Mouse (Mus musculus): ENCODE results near the gene Tbpl2. TPM values are rescaled to one million over a fixed set of nuclear protein-coding genes. Genes with fewer than 3 reads are reported as not detected.

Tbpl2 gene
- total RNA-seq (2021) = not detected

DNA sequence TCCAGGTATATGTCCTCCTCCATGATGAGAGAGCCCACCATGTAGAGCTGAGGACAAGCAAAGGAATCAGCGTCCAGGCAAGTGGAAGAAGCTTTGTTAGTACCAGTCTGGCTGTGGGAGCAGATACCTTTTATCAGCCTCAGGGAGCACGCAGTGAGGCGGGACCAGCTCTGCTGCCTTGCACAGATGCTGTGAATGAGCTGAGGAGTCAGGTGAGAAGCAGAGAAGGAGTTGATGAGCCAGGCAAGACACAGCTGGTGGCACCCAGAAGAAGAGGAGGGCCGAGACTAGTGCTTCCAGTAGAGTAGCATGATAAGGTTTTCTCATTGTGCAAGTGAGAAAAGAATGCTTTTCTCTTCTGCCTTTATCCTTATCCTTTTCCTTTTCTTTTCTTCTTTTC, at the start of gene Tbpl2:
Gene Tbpl2 (minus strand): TSS at position 101 of the 400 bp plus-strand sequence.
- intact Hi-C loops (cut with DNase I) = no loop called here
- no peak for DNase-seq (ENCODE audit: low spot score in 2 of 2)

GRCm38 (mm10) chr2:24134373-24134772, 38.0 kb upstream of the Tbpl2 start:
- intact Hi-C loops (cut with DNase I) = no loop called here
- no peak for DNase-seq (ENCODE audit: low spot score in 2 of 2)

DNA sequence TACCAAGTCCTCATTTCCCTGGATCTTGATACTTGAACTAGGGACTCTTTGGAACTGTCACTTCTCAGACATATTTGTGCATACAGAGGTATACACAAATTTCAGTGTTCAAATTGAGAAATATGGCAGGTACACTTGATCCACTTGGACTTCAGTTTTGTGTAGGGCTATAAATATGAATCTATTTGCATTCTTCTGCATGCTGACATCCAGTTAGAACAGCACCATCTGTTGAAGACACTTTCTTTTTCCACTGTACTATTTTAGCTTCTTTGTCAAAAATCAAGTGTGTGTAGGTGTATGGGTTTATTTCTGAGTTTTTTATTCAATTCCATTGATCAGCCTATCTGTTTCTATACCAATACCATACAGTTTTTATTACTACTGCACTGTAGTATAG, 12.7 kb upstream of the Tbpl2 start:
- DNase-seq (ENCODE audit: low spot score in 2 of 2) = no peak
- intact Hi-C loops (cut with DNase I) = no loop called here

- no peak for DNase-seq (ENCODE audit: low spot score in 2 of 2)
- intact Hi-C loops (cut with DNase I) = no loop called here
Observed at GRCm38 (mm10) chr2:24103619-24104289, 7.4 kb upstream of the Tbpl2 start.

DNA sequence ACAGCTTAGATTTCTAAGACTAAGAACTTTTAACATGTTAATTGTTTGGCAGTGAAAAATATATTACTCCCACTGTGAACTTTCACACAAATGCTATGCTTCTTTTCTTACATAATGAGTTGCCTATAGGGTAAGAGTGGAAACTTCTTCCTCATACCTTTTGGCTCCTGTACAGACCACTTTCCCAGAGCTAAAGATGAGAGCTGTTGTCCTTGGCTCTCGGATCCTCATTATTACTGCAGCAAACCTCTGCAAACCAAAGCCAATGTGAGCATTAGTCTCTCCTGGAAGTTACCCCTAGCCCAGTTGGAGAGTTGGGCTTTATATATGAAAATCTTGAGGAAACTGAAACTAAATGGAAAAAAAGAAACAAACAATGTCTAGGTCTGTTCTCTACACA, 5.5 kb downstream of the Tbpl2 start:
- no peak for DNase-seq (ENCODE audit: low spot score in 2 of 2)
- intact Hi-C loops (cut with DNase I) = no loop called here

DNA sequence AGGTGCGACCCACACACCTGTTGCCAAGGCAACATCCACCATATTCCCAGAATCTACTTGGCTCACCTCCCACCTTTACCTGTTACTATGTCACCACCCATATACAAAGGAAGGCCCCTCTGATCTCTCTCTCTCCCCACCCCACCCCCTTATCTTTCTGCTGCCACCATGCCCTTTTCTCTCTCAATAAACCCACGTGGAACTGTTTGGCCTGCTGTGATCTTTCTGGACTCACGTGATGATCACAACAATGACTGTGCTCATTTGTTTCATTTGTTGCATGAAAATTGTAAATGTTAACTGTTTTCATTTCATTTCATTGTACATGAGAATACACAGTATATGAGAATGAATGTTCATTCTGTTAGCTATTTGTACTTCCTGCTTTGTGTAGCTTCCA, 45.9 kb downstream of the Tbpl2 start:
- DNase-seq (ENCODE audit: low spot score in 2 of 2) = no peak
- intact Hi-C loops (cut with DNase I) = no loop called here

DNA sequence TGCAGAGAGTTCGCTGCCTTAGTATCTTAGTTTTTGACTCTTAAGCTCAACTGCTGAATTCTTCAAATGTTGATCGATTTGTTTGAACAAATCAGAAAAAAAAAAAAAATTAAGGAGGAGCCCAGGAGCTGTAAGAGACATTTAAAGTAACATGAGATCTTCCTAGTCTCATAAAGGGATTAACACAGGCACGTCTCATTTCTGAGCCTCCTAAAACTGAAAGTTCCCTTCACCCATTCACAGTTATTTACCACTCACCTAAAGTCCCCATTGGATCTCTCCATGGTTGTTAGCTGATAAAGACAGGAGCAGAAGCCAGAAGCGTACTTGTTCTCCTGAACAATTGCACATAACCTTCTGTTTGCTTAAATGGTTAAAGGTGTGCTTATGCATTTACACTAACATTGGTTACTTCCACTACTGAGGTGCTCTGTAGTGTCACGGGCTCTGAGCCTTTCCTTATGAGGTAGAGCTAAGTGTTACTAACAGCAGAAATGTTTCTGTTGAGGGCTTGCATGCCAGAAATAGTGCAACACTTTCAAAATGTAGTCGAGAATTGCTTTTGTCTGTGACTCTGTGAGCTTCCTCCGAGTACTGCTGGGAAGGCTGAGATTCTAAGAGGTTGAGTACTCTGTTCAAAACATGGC, 46.9 kb downstream of the Tbpl2 start, which contains the start of gene Hnmt:
Gene Hnmt (minus strand): TSS at position 51 of the 647 bp plus-strand sequence.
- intact Hi-C loops (cut with DNase I) = no loop called here
- no peak for DNase-seq (ENCODE audit: low spot score in 2 of 2)

DNA sequence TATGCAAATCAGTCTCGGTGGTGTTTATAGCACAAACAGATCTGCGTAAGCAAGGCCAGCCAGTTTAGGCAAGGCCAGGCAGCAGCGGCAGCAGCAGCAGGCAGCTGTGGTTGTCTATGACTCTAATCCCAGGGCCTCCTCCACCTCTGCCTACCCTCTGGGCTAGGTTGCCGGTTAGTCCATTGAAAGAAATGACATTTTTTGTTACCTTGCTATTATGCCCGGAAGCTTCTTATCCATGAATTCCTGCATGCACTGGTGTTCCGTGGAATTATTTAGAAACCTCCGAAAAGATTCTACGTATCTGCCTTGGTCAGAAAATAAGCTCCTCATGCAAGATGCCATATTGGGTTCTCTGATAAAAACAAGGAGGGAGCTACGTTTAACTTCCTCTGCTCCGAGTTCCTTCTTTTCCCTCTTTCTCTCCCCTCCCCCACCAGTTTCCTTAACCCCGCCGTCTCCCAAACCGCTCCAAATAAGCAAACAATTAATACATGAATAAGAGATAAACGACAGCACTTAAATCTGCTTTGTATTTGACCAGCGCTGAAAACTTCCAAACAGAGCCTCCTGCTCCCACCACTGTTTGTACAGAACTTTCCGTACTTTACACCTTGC, 47.8 kb downstream of the Tbpl2 start:
- peak; percentile 55 for DNase-seq (ENCODE audit: low spot score in 2 of 2)
- intact Hi-C loops (cut with DNase I) = no loop called here

DNA sequence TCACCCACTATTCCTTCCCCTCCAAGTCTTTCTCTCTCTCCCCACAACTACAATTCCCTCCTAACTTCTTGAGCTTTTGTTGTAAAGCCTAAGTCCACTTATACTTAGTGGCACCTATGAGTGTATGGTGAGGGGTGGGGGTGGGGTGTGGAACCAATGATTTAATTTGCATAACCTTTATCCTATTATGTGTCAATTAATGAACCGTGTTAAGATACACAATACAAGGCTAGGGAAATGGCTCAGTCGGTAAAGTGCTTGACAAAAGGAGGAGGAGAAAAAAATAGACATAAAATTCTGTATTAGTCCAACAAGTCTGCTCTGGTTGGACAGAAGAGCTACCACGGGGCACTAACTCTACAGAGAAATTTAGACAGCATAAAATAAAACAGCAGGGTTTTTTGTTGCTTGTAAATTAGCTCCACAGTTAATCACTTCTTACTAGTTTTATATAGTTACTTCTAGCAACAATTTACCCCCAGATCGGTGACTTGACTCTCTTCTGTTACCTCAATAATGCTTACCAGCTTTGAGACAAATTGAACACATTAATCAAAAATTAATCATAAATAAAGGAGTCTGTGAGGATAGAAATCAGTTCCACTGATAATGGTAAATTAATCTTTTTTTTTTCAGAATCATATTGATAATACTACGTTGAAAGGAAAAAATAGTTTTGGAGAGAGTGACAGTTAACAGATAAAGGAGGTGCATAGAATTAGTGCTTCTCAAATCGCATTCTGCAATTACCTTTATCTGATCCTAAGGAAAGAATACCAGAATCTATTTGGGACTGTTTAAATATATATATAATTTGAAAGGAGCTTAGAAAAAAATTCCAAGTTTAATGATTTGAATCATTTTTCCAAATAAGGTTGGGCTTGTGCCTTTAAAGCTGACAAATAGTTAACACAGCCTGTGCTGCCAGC, 48.6 kb downstream of the Tbpl2 start:
- intact Hi-C loops (cut with DNase I) = no loop called here
- DNase-seq (ENCODE audit: low spot score in 2 of 2) = no peak

DNA sequence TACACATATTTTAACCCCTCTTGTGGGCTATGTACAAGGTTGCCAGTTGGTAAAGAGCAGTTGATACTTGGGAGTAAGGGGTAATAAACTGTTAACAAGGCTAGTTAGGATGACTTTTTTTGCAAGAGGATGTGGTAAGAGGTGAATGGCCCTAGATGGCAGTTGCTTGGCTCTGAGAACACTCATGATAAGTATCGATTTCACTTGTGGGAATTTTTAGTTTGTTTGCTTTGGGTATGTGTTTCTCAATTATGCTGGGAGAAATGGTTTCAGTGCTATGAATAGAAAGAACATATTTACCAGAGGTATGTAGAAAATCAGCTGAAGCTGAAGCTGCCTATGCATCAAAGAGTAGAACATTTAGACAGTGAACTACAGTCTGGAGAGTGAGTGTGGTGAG, 53.5 kb downstream of the Tbpl2 start:
- DNase-seq (ENCODE audit: low spot score in 2 of 2) = no peak
- intact Hi-C loops (cut with DNase I) = no loop called here

GRCm38 (mm10) chr2:24040531-24040930, 55.9 kb downstream of the Tbpl2 start:
- no peak for DNase-seq (ENCODE audit: low spot score in 2 of 2)
- intact Hi-C loops (cut with DNase I) = no loop called here

Other genes starting within 250 kb of the Tbpl2 start
- gene Hnmt, start 47.2 kb downstream of the Tbpl2 start, total RNA-seq (2021) = 10 to 100 TPM; 23.0 to 24.5 TPM
- not detected for gene Il1f8, start 56.6 kb upstream of the Tbpl2 start, total RNA-seq (2021)
- not detected for gene Il1f9, start 89.9 kb upstream of the Tbpl2 start, total RNA-seq (2021)
- not detected for gene Il1f6, start 118.8 kb upstream of the Tbpl2 start, total RNA-seq (2021)
- under 1 TPM in 1 of 2 experiments, not detected in 1; 0.44 TPM for gene Il1f5, start 180.4 kb upstream of the Tbpl2 start, total RNA-seq (2021)
- gene Il1f10, start 194.6 kb upstream of the Tbpl2 start, total RNA-seq (2021) = not detected
- not detected for gene Il1rn, start 240.3 kb upstream of the Tbpl2 start, total RNA-seq (2021)

Data from left cerebral cortex, postnatal 36 days (tissue).